Mouse (Mus musculus) intestine, embryonic 15.5 days (tissue): ENCODE data around the gene Gm20441. TPM values are rescaled to one million over a fixed set of nuclear protein-coding genes. Genes with fewer than 3 reads are reported as not detected.
A peak's percentile ranks its signal among the peaks of the same experiment; 100 is the strongest.

ENCODE experiments used
- ATAC-seq: fragments of 200-750 bp; cut with Nextera tagmentation; 2 replicates; pipeline ENCODE4 v1.8.0; 2017; ENCODE audit warnings: moderate TSS enrichment, moderate library complexity
- H3K27ac ChIP-seq: fragments of 300-500 bp; sonication (generic); 2 replicates; pipeline ENCODE4 v1.5.1; 2015; ENCODE audit warnings: mild to moderate bottlenecking, inconsistent platforms
- H3K27me3 ChIP-seq: fragments of 300-500 bp; sonication (generic); replicated peaks from 2 replicates; pipeline ENCODE4 v1.6.1; 2015; ENCODE audit warnings: inconsistent platforms
- H3K36me3 ChIP-seq: fragments of 300-500 bp; sonication (generic); 2 replicates; pipeline ENCODE4 v1.6.1; 2015; ENCODE audit warnings: inconsistent platforms
- H3K4me1 ChIP-seq: fragments of 300-500 bp; sonication (generic); replicated peaks from 2 replicates; pipeline ENCODE4 v1.6.1; 2015; ENCODE audit warnings: inconsistent platforms
- H3K4me2 ChIP-seq: fragments of 300-500 bp; sonication (generic); replicated peaks from 2 replicates; pipeline ENCODE4 v1.6.1; 2015; ENCODE audit warnings: mild to moderate bottlenecking, inconsistent platforms
- H3K4me3 ChIP-seq: fragments of 300-500 bp; sonication (generic); replicated peaks from 2 replicates; pipeline ENCODE4 v1.5.1; 2015; ENCODE audit warnings: inconsistent platforms
- H3K9ac ChIP-seq: fragments of 300-500 bp; sonication (generic); 2 replicates; pipeline ENCODE4 v1.6.1; 2015; ENCODE audit warnings: inconsistent platforms
- H3K9me3 ChIP-seq: fragments of 300-500 bp; sonication (generic); 2 replicates; pipeline ENCODE4 v1.6.1; 2016; ENCODE audit warnings: inconsistent platforms
- WGBS: fragments of 180-500 bp; shearing (Covaris S2); methylation state at CpG from one replicate; pipeline ENCODE4 v1.1.7; 2015; 5-methylcytosine and 5-hydroxymethylcytosine counted together
- polyA plus RNA-seq: library from polyadenylated mRNA; unstranded; fragments of >200 nt; fragmentation: Nextera tagmentation; extraction: Ambion mirVana; gene quantifications from 2 replicates; pipeline ENCODE4 v1.2.1, GENCODE M21; 2015

The Gm20441 gene
- polyA plus RNA-seq, result 0.96 TPM in 1 of 2 replicates, not detected in the other

- Histone ChIP-seq H3K4me3 (peak within 1 kb of the TSS; percentile 58), H3K27ac (peak within 1 kb of the TSS; percentile 89), H3K27me3 (no peaks in the 10 kb centered on the region), H3K4me1 (peaks cover 8% of the 10 kb centered on the region; the same call in 1 of the 2 replicates), H3K36me3 (no peaks in the 10 kb centered on the region), H3K4me2 (peak within 1 kb of the TSS; percentile 96), H3K9ac (peak within 1 kb of the TSS; percentile 66), H3K9me3 (no peaks in the 10 kb centered on the region)
- ATAC-seq, result peak; percentile 95
- under 1% methylated on average over 28 of the region's 28 CpGs for WGBS
Observed at GRCm38 (mm10) chr10:75780769-75781578, at the start of gene Gm20441, which contains the start of gene Gstt3. Gene Gm20441 (minus strand): TSS chr10:75780954. Gene Gstt3 (minus strand): TSS chr10:75781414.

- H3K4me1 ChIP-seq, result peaks cover 8% of the 10 kb centered on the region; the same call in 1 of the 2 replicates
- WGBS, result 87% methylated on average over 2 of the region's 2 CpGs
- H3K27ac ChIP-seq, result no peak overlapping the region
- no peaks in the 10 kb centered on the region for H3K9me3 ChIP-seq
- H3K36me3 ChIP-seq, result no peaks in the 10 kb centered on the region
- H3K27me3 ChIP-seq, result no peaks in the 10 kb centered on the region
- H3K4me3 ChIP-seq, result no peak overlapping the region
- no peak for ATAC-seq
- H3K9ac ChIP-seq, result no peak overlapping the region
- no peak overlapping the region for H3K4me2 ChIP-seq
Observed at GRCm38 (mm10) chr10:75830275-75830670, 49.5 kb upstream of the Gm20441 start.

GRCm38 (mm10) chr10:75829529-75830274 lies 48.9 kb upstream of the Gm20441 start:
- Histone ChIP-seq H3K9ac (no peak overlapping the region), H3K27ac (no peak overlapping the region), H3K4me2 (no peak overlapping the region), H3K36me3 (no peaks in the 10 kb centered on the region), H3K4me3 (no peak overlapping the region), H3K27me3 (no peaks in the 10 kb centered on the region), H3K4me1 (peaks cover 8% of the 10 kb centered on the region; the same call in 1 of the 2 replicates), H3K9me3 (no peaks in the 10 kb centered on the region)
- ATAC-seq, result no peak
- WGBS, result 79% methylated on average over 2 of the region's 2 CpGs

- no peak for ATAC-seq
- Histone ChIP-seq H3K9ac (no peak overlapping the region), H3K27ac (no peak overlapping the region), H3K4me1 (peaks cover 3% of the 10 kb centered on the region; the same call in 1 of the 2 replicates), H3K9me3 (no peaks in the 10 kb centered on the region), H3K4me2 (no peak overlapping the region), H3K27me3 (no peaks in the 10 kb centered on the region), H3K4me3 (no peak overlapping the region), H3K36me3 (no peaks in the 10 kb centered on the region)
Observed at GRCm38 (mm10) chr10:75828500-75828931, 47.8 kb upstream of the Gm20441 start.

- Histone ChIP-seq H3K36me3 (no peaks in the 10 kb centered on the region), H3K4me2 (no peak overlapping the region), H3K4me3 (no peak overlapping the region), H3K9me3 (no peaks in the 10 kb centered on the region), H3K27me3 (no peaks in the 10 kb centered on the region), H3K27ac (no peak overlapping the region), H3K4me1 (no peaks in the 10 kb centered on the region), H3K9ac (no peak overlapping the region)
- WGBS, result 91% methylated on average over 4 of the region's 4 CpGs
- ATAC-seq, result no peak
Observed at GRCm38 (mm10) chr10:75827668-75828360, 47.1 kb upstream of the Gm20441 start.

GRCm38 (mm10) chr10:75824530-75824929 lies 43.8 kb upstream of the Gm20441 start:
- Histone ChIP-seq H3K27ac (no peak overlapping the region), H3K27me3 (no peaks in the 10 kb centered on the region), H3K9ac (no peak overlapping the region), H3K4me1 (no peaks in the 10 kb centered on the region), H3K9me3 (no peaks in the 10 kb centered on the region), H3K36me3 (no peaks in the 10 kb centered on the region), H3K4me3 (no peak overlapping the region), H3K4me2 (no peak overlapping the region)
- ATAC-seq, result no peak
- WGBS, result 81% methylated on average over 4 of the region's 4 CpGs

GRCm38 (mm10) chr10:75823782-75824181 lies 43.0 kb upstream of the Gm20441 start:
- no peaks in the 10 kb centered on the region for H3K27me3 ChIP-seq
- H3K27ac ChIP-seq, result no peak overlapping the region
- no peaks in the 10 kb centered on the region for H3K9me3 ChIP-seq
- H3K9ac ChIP-seq, result no peak overlapping the region
- H3K36me3 ChIP-seq, result no peaks in the 10 kb centered on the region
- no peak overlapping the region for H3K4me2 ChIP-seq
- WGBS, result 81% methylated on average over 1 of the region's 1 CpGs
- no peak overlapping the region for H3K4me3 ChIP-seq
- no peaks in the 10 kb centered on the region for H3K4me1 ChIP-seq
- no peak for ATAC-seq

- H3K4me2 ChIP-seq, result no peak within 1 kb of the TSS
- no peaks in the 10 kb centered on the region for H3K27me3 ChIP-seq
- no peaks in the 10 kb centered on the region for H3K36me3 ChIP-seq
- H3K27ac ChIP-seq, result no peak within 1 kb of the TSS
- H3K9me3 ChIP-seq, result no peaks in the 10 kb centered on the region
- no peak for ATAC-seq
- H3K4me3 ChIP-seq, result no peak within 1 kb of the TSS
- no peaks in the 10 kb centered on the region for H3K4me1 ChIP-seq
- 97% methylated on average over 2 of the region's 2 CpGs for WGBS
- no peak within 1 kb of the TSS for H3K9ac ChIP-seq
Observed at GRCm38 (mm10) chr10:75822443-75822842, 41.7 kb upstream of the Gm20441 start, which contains the start of gene Gstt4. Gene Gstt4 (minus strand): TSS chr10:75822543.

GRCm38 (mm10) chr10:75819882-75820281 lies 39.1 kb upstream of the Gm20441 start:
- no peaks in the 10 kb centered on the region for H3K4me1 ChIP-seq
- H3K9me3 ChIP-seq, result no peaks in the 10 kb centered on the region
- H3K9ac ChIP-seq, result no peak overlapping the region
- H3K4me3 ChIP-seq, result no peak overlapping the region
- ATAC-seq, result no peak
- H3K27me3 ChIP-seq, result no peaks in the 10 kb centered on the region
- H3K27ac ChIP-seq, result no peak overlapping the region
- no peak overlapping the region for H3K4me2 ChIP-seq
- 87% methylated on average over 5 of the region's 5 CpGs for WGBS
- no peaks in the 10 kb centered on the region for H3K36me3 ChIP-seq

- H3K36me3 ChIP-seq, result no peaks in the 10 kb centered on the region
- H3K4me2 ChIP-seq, result no peak overlapping the region
- H3K27ac ChIP-seq, result no peak overlapping the region
- H3K4me1 ChIP-seq, result no peaks in the 10 kb centered on the region
- no peak for ATAC-seq
- H3K9ac ChIP-seq, result no peak overlapping the region
- H3K9me3 ChIP-seq, result no peaks in the 10 kb centered on the region
- 57% methylated on average over 10 of the region's 10 CpGs for WGBS
- no peaks in the 10 kb centered on the region for H3K27me3 ChIP-seq
- no peak overlapping the region for H3K4me3 ChIP-seq
Observed at GRCm38 (mm10) chr10:75818641-75819040, 37.9 kb upstream of the Gm20441 start.

GRCm38 (mm10) chr10:75804217-75804616 lies 23.5 kb upstream of the Gm20441 start:
- no peak overlapping the region for H3K4me2 ChIP-seq
- 65% methylated on average over 2 of the region's 2 CpGs for WGBS
- H3K27ac ChIP-seq, result no peak overlapping the region
- no peaks in the 10 kb centered on the region for H3K27me3 ChIP-seq
- no peak overlapping the region for H3K9ac ChIP-seq
- H3K36me3 ChIP-seq, result no peaks in the 10 kb centered on the region
- H3K9me3 ChIP-seq, result no peaks in the 10 kb centered on the region
- H3K4me3 ChIP-seq, result no peak overlapping the region
- no peak for ATAC-seq
- no peaks in the 10 kb centered on the region for H3K4me1 ChIP-seq

- Histone ChIP-seq H3K9ac (peak within 1 kb of the TSS; percentile 34), H3K4me3 (peak within 1 kb of the TSS; percentile 50), H3K27me3 (no peaks in the 10 kb centered on the region), H3K9me3 (no peaks in the 10 kb centered on the region), H3K27ac (no peak within 1 kb of the TSS), H3K4me2 (peak within 1 kb of the TSS; percentile 94), H3K4me1 (peaks cover 16% of the 10 kb centered on the region), H3K36me3 (no peaks in the 10 kb centered on the region)
- peak; percentile 61 for ATAC-seq
- 2% methylated on average over 18 of the region's 18 CpGs for WGBS
Observed at GRCm38 (mm10) chr10:75798176-75798696, 17.5 kb upstream of the Gm20441 start, which contains the start of gene Gstt1. Gene Gstt1 (minus strand): TSS chr10:75798584.
